Mouse (Mus musculus): ENCODE results near the gene Senp7. TPM values are rescaled to one million over a fixed set of nuclear protein-coding genes. Genes with fewer than 3 reads are reported as not detected.
"Not testable (repeated sequence)": the region's sequence is repeated elsewhere in the genome, so short reads cannot be mapped to it uniquely, and the experiment has no call there.

Gene Senp7
- polyA plus RNA-seq, 1 experiment from 2014 or later = 47.5 TPM

DNA sequence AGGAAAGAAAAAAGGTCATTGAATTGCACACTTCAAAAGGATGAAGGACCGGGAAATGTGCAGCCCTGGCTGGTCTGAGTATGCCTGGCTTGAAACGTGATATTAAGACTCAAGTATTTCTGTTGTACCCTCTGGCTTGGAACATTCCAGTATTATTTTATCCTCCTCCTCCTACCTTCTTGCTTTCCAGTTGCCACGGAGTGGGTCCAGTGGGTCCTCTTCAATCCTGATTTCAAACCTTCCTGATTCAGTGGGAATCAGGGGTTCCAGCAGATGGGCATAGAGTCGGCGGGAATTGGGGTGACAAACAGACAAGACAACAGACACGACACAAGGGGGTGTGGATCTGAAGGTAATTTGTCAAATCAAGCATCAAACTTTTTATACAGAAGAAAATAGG is 24.4 kb downstream of the Senp7 start:
- Histone ChIP-seq H3K4me1 (peaks cover 14% of the 10 kb centered on the region), H3K36me3 (no peaks in the 10 kb centered on the region), H3K9me3 (no peaks in the 10 kb centered on the region), H3K9ac (no peak overlapping the region), H3K4me2 (replicated peaks) (no peak overlapping the region), H3K27ac (no peak overlapping the region), H3K4me3 (no peak overlapping the region), H3K27me3 (no peaks in the 10 kb centered on the region)
- no peak for ATAC-seq (ENCODE audit: low FRiP score, low read depth)
- 72% methylated on average over 6 of the region's 6 CpGs for WGBS

DNA sequence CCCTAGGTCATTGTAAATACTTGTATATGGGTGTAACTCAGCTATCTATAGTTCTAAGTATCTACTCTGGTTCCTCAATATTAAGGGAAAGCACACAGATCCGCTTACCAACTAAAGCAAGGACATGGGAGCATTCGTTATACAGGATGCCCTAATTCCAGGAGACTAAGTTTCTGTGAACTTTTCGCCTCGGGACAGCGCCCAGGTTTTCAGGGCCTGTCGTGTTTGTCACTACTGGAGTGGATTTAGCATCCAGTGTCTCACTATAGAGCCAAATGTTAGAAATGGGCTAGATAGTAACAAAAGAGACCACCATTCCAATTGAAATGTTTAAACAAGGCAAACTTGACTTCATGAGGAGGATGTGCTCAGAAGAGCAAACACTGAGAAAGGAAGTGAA is 25.0 kb downstream of the Senp7 start:
- not testable (repeated sequence) for ATAC-seq (ENCODE audit: low FRiP score, low read depth); H3K27me3 ChIP-seq; H3K9me3 ChIP-seq; H3K9ac ChIP-seq; H3K36me3 ChIP-seq; H3K4me2 ChIP-seq (replicated peaks); H3K27ac ChIP-seq; H3K4me3 ChIP-seq
- peaks cover 14% of the 10 kb centered on the region for H3K4me1 ChIP-seq
- WGBS = 88% methylated on average over 6 of the region's 6 CpGs

DNA sequence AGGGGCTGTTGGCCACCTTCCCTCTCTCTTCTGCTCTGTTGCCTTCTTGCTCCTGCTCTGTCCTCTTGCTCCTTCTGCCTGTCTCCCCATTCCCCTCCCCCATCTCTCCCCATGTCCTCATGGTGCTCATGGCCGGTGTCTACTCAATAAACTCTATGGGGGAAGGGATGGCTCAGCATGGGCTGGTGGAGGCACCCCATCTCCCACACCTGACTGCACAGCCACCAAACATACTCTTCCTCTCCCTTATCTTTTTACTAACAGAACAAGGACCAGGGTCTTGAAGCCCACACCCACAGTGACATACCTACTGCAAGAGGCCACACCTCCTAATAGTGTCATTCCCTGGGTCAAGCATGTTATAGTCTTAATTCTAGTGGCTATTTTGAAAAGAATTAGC is 26.0 kb downstream of the Senp7 start:
- H3K9ac ChIP-seq = no peak overlapping the region
- no peak overlapping the region for H3K4me2 ChIP-seq (replicated peaks)
- H3K4me1 ChIP-seq = peaks cover 14% of the 10 kb centered on the region
- no peak for ATAC-seq (ENCODE audit: low FRiP score, low read depth)
- peaks cover 3% of the 10 kb centered on the region; the same call in 1 of the 2 replicates for H3K36me3 ChIP-seq
- no peaks in the 10 kb centered on the region for H3K27me3 ChIP-seq
- H3K9me3 ChIP-seq = no peaks in the 10 kb centered on the region
- no peak overlapping the region for H3K27ac ChIP-seq
- no peak overlapping the region for H3K4me3 ChIP-seq
- 93% methylated on average over 1 of the region's 1 CpGs for WGBS

DNA sequence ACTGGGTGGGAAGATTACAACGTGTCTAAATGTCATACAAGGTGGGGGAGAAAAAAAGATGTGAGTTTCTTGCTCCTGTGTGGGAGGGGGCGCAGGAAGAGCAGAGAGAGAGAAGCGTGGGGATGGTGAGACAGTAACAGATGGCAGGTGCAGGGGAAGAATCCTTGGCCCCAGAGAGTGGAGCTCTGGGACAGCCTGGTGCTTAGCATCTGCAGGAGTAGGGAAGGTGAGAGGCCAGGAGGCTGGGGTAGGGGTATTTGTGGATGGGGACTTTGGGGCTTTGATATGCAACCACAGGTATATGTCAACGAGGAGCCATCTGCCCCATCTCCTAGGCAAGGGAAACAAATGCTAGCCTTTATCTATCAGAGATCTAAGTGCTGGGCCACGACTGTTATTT is 26.4 kb downstream of the Senp7 start:
- 74% methylated on average over 5 of the region's 5 CpGs for WGBS
- Histone ChIP-seq H3K4me2 (replicated peaks) (peak overlapping the region; percentile 66), H3K27ac (no peak overlapping the region), H3K27me3 (no peaks in the 10 kb centered on the region), H3K9ac (no peak overlapping the region), H3K4me3 (no peak overlapping the region), H3K36me3 (peaks cover 3% of the 10 kb centered on the region; the same call in 1 of the 2 replicates), H3K4me1 (peaks cover 14% of the 10 kb centered on the region), H3K9me3 (no peaks in the 10 kb centered on the region)
- no peak for ATAC-seq (ENCODE audit: low FRiP score, low read depth)

DNA sequence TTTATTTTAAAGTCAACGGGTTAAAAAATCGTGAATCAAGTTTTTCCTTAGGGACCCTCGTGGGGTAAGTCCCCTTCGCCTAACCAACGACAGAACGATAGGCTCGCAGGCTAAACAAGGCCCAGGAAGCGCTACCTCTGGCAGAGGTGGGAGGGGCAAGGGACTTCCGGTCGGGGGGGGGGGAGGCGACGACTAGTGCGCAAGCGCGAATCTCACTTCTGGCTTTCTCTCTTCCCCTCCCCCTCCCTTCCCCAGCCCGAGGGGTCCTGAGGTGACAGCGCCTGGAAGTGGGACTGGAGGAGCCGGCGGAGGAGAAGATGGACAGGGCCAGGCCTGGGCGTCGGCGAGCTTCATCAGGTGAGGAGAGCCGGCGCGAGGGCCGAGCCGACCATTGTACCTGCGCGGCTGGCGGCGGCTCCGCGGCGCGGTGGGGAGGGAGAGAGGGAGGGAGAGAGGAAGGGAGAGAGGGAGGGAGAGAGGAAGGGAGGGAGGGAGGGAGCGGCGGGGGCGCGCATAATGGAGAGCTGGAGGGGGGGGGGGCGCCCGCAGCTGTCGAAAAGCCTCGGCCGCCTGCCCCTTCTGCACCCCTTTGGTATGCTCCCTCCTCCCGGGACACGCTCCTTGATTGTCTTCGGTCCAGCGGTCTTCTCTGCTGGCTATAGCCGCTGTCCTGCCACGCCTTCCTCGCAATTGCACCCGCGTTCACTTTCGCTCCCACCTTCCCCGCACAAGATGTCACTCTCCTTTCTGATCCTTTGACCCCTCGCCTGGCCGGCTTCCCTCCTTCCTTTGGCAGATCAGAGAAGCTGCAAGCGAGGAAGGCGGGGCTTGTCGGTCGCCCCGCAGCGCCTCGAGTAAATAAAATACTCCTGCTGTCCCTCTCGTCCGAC is 27.3 kb downstream of the Senp7 start:
- peak overlapping the region; percentile 93 for H3K27ac ChIP-seq
- peak overlapping the region; percentile 84 for H3K9ac ChIP-seq
- H3K4me3 ChIP-seq = peak overlapping the region; percentile 79
- H3K36me3 ChIP-seq = peaks cover 3% of the 10 kb centered on the region; the same call in 1 of the 2 replicates
- no peaks in the 10 kb centered on the region for H3K9me3 ChIP-seq
- H3K27me3 ChIP-seq = no peaks in the 10 kb centered on the region
- peaks cover 14% of the 10 kb centered on the region for H3K4me1 ChIP-seq
- peak overlapping the region; percentile 66 for H3K4me2 ChIP-seq (replicated peaks)
- ATAC-seq (ENCODE audit: low FRiP score, low read depth) = peak; percentile 90
- under 1% methylated on average over 43 of the region's 66 CpGs for WGBS

DNA sequence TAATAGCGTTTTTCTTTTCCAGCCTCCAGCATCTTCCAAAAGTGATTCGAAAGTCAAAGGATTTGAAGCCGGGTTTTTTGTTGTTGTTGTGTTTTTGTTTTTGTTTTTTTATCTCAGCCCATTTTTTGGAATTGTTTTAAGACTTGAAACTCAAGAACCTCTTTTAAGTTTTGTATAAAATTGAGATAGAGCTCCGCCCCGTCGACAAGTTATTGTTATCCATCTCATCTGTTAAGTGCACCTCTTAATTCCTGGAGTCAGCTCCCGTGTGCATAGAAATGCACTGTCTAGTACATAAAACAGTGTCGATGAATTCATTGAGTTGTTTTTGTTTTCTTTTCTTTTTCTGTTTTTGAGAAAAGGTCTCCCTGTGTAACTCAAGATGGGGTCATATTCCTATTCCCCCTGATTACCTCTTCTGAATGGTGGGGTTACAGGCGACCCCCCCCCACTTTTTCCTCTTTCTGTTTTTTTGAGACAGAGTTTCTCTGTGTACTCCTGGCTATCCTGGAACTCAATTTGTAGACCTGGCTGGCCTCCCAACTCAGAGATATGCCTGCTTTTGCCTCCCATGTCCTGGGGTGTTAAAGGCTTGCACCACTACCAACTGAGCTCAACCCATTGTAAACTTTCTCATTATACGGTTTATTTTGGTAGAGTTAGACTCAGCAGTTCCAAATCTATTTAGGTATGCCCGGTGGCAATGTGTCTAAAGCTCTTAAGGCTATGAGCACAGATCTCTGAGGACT is 28.2 kb downstream of the Senp7 start:
- H3K4me1 ChIP-seq = peaks cover 14% of the 10 kb centered on the region
- H3K9ac ChIP-seq = peak overlapping the region; percentile 84
- 12% methylated on average over 11 of the region's 11 CpGs for WGBS
- peak overlapping the region; percentile 66 for H3K4me2 ChIP-seq (replicated peaks)
- no peaks in the 10 kb centered on the region for H3K27me3 ChIP-seq
- no peak for ATAC-seq (ENCODE audit: low FRiP score, low read depth)
- peak overlapping the region; percentile 79 for H3K4me3 ChIP-seq
- peak overlapping the region; percentile 93; the same call in 1 of the 2 replicates for H3K27ac ChIP-seq
- H3K36me3 ChIP-seq = peaks cover 3% of the 10 kb centered on the region; the same call in 1 of the 2 replicates
- no peaks in the 10 kb centered on the region for H3K9me3 ChIP-seq

DNA sequence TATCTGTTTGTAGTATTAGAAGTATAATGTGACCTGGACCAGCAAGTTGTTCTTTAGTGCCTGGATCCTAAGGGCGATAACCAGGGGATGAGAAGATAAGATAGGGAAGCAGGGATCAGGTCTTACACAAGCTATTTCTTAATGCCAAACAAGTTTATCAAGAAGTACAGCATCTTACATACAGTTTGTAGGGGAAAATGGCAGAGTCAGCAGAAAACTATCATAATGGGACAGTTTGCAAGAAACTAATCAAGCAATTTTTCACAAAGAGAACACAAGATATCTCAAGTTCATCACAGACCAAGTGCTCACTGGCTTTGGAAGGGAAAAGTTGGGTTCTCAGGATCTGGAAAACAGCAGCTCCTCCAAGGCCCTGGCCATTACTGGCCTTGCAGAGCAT is 31.3 kb downstream of the Senp7 start:
- 95% methylated on average over 1 of the region's 1 CpGs for whole genome bisulfite sequencing
- no peak for ATAC-seq (ENCODE audit: low FRiP score, low read depth)
- Histone ChIP-seq H3K27me3 (no peaks in the 10 kb centered on the region), H3K4me1 (peaks cover 14% of the 10 kb centered on the region), H3K9ac (no peak overlapping the region), H3K36me3 (peaks cover 11% of the 10 kb centered on the region; the same call in 1 of the 2 replicates), H3K4me2 (replicated peaks) (no peak overlapping the region), H3K27ac (no peak overlapping the region), H3K9me3 (no peaks in the 10 kb centered on the region), H3K4me3 (no peak overlapping the region)

DNA sequence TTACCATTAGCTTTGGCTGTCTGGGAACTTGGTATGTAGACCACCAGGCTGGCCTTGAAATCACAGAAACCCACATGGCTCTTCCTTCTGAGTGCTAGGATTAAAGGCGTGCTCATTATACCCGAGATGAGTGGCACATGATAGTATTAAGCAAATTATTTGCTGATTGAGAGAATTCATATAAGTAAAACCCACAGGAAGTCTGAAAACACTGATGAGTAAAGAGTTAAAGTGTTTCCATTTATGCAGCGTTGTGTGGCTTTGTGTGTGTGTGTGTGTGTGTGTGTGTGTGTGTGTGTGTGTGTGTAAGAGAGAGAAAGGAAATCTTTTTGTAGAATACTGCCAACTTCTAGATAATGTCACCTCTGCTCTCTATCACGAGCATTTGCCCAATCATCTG is 33.6 kb downstream of the Senp7 start:
- H3K4me3 ChIP-seq = no peak overlapping the region
- H3K36me3 ChIP-seq = peaks cover 17% of the 10 kb centered on the region
- H3K4me1 ChIP-seq = peaks cover 5% of the 10 kb centered on the region; the same call in 1 of the 2 replicates
- WGBS = 91% methylated on average over 4 of the region's 4 CpGs
- no peak for ATAC-seq (ENCODE audit: low FRiP score, low read depth)
- H3K27me3 ChIP-seq = no peaks in the 10 kb centered on the region
- H3K27ac ChIP-seq = no peak overlapping the region
- no peak overlapping the region for H3K9ac ChIP-seq
- no peaks in the 10 kb centered on the region for H3K9me3 ChIP-seq
- no peak overlapping the region for H3K4me2 ChIP-seq (replicated peaks)

DNA sequence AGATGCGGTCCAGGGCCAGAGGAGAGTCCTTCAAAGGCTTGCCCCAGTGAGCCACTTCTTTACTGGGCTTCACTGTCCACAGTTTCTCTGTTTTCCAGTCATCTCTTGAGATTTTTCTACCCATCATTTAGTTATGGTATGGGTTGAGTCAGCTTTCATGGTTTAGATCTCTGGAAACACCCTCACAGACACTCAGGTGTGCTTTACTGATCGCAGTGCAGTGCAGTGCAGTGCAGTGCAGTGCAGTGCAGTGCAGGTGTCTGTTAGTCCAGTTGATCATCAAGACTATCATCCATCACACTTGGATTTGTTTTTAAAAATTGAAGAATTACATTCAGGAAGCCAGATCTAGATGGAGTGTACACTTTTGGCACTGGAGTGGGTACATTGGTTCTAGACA is 38.2 kb downstream of the Senp7 start:
- H3K27me3 ChIP-seq = no peaks in the 10 kb centered on the region
- no peaks in the 10 kb centered on the region for H3K9me3 ChIP-seq
- no peaks in the 10 kb centered on the region for H3K4me1 ChIP-seq
- H3K4me3 ChIP-seq = no peak overlapping the region
- H3K4me2 ChIP-seq (replicated peaks) = no peak overlapping the region
- 93% methylated on average over 2 of the region's 2 CpGs for WGBS
- H3K36me3 ChIP-seq = peaks cover 18% of the 10 kb centered on the region
- no peak overlapping the region for H3K9ac ChIP-seq
- no peak for ATAC-seq (ENCODE audit: low FRiP score, low read depth)
- no peak overlapping the region for H3K27ac ChIP-seq

DNA sequence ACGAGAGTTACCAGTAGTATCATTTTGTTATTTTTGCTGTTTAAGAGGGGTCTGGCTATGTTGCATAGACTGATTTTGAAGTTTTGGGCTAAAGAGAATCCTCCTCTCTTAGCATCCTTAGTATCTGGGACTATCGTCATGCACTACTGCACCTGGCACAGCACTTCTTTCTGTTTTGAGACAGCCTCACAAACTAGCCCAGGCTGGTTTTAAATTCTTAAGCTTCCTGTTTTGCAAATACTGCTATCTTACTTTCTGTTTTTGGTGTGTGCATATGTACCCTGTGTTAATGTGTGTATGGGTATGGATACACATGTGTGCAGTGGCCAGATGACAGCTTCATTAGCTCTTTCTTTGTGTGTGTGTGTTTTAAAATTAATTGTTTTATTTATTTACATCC is 42.2 kb downstream of the Senp7 start:
- peaks cover 27% of the 10 kb centered on the region for H3K36me3 ChIP-seq
- H3K9me3 ChIP-seq = no peaks in the 10 kb centered on the region
- ATAC-seq (ENCODE audit: low FRiP score, low read depth) = no peak
- H3K9ac ChIP-seq = no peak overlapping the region
- WGBS = 96% methylated on average over 2 of the region's 2 CpGs
- no peak overlapping the region for H3K4me3 ChIP-seq
- H3K27me3 ChIP-seq = no peaks in the 10 kb centered on the region
- no peak overlapping the region for H3K27ac ChIP-seq
- no peaks in the 10 kb centered on the region for H3K4me1 ChIP-seq
- no peak overlapping the region for H3K4me2 ChIP-seq (replicated peaks)

DNA sequence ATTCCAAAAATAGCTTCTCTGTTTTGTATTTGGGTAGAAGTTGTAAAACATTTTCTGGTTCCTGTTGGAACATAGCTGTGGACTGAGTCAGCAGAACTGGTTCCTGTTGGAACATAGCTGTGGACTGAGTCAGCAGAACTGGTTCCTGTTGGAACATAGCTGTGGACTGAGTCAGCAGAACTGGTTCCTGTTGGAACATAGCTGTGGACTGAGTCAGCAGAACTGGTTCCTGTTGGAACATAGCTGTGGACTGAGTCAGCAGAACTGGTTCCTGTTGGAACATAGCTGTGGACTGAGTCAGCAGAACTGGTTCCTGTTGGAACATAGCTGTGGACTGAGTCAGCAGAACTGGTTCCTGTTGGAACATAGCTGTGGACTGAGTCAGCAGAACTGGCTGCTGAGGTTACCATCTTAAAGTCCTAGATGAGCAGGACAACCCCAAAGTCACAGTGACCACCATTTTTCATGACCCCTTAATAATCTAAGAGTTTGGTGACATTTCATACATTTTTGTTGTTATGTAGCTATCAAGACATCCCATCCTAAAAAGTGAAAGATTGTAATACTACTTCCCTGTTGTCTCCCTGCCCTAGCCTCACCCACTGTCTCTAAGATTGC is 48.4 kb downstream of the Senp7 start:
- H3K9ac ChIP-seq; H3K27ac ChIP-seq; H3K4me1 ChIP-seq; H3K9me3 ChIP-seq; H3K4me2 ChIP-seq (replicated peaks); ATAC-seq (ENCODE audit: low FRiP score, low read depth); H3K27me3 ChIP-seq; H3K4me3 ChIP-seq: not testable (repeated sequence)
- peaks cover 55% of the 10 kb centered on the region for H3K36me3 ChIP-seq

DNA sequence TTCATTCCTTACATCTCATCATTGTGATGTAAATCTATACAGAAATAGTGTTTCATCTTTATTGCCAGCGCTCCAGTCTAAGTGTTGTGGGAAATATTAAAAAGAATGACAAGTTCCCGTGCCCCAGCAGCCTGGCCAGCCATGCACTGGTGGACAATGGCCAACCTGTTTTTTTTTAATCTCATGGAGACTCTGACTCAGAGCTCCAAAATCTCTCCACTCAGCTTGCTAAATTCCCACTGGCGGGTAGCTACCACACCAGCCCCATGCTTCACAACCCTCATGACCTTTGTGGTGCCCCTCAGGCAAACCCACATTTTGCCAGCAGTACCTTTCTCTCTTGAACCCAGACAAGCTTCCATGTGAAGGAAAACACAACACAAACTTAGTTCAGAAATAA is 67.6 kb downstream of the Senp7 start:
- no peak overlapping the region for H3K4me3 ChIP-seq
- H3K9ac ChIP-seq = no peak overlapping the region
- H3K36me3 ChIP-seq = peaks cover 32% of the 10 kb centered on the region
- peaks cover 6% of the 10 kb centered on the region; the same call in 1 of the 2 replicates for H3K9me3 ChIP-seq
- WGBS = 85% methylated on average over 3 of the region's 3 CpGs
- H3K27ac ChIP-seq = no peak overlapping the region
- ATAC-seq (ENCODE audit: low FRiP score, low read depth) = no peak
- H3K27me3 ChIP-seq = no peaks in the 10 kb centered on the region
- H3K4me2 ChIP-seq (replicated peaks) = no peak overlapping the region
- 0 out of 2 replicates have a peak, but pooled peaks cover 8% of the 10 kb centered on the region for H3K4me1 ChIP-seq
